Mouse (Mus musculus) liver, adult 2 months (tissue): ENCODE measurements around the gene Larp4b. TPM values are rescaled to one million over a fixed set of nuclear protein-coding genes. Genes with fewer than 3 reads are reported as not detected.
A peak's percentile ranks its signal among the peaks of the same experiment; 100 is the strongest.

Experiments
- DNase-seq: peaks from one replicate; pipeline ENCODE4 v3.0.0-alpha.2; 2011; ENCODE audit warnings: low read depth, low spot score; ENCODE audit errors: extremely low read depth
- H3K27ac ChIP-seq: fragments of 200-500 bp; replicated peaks from 2 replicates; pipeline ENCODE4 v1.5.1; 2012; ENCODE audit warnings: low read depth, mild to moderate bottlenecking, control low read depth, inconsistent platforms, low read length; ENCODE audit not compliant: insufficient read depth
- H3K27me3 ChIP-seq: fragments of 200-500 bp; 2 replicates; pipeline ENCODE4 v1.6.1; 2012; ENCODE audit warnings: mild to moderate bottlenecking, moderate library complexity, low read length, inconsistent platforms; ENCODE audit not compliant: control insufficient read depth, insufficient read depth
- H3K36me3 ChIP-seq: fragments of 200-500 bp; 2 replicates; pipeline ENCODE4 v1.6.1; 2012; ENCODE audit warnings: low read length, inconsistent platforms; ENCODE audit not compliant: control insufficient read depth, insufficient read depth
- H3K4me1 ChIP-seq: fragments of 200-500 bp; 2 replicates; pipeline ENCODE4 v1.6.1; 2011; ENCODE audit warnings: low read length; ENCODE audit not compliant: control insufficient read depth, insufficient read depth
- H3K4me3 ChIP-seq: fragments of 200-500 bp; 2 replicates; pipeline ENCODE4 v1.5.1; 2011; ENCODE audit warnings: low read depth, mild to moderate bottlenecking, control low read depth, low read length, moderate library complexity; ENCODE audit not compliant: insufficient read depth
- H3K79me2 ChIP-seq: fragments of 200-500 bp; 2 replicates; pipeline ENCODE4 v1.6.1; 2012; ENCODE audit warnings: inconsistent platforms, mild to moderate bottlenecking, low read length, moderate library complexity; ENCODE audit not compliant: control insufficient read depth, insufficient read depth
- H3K9ac ChIP-seq: fragments of 200-500 bp; 2 replicates; pipeline ENCODE4 v1.6.1; 2012; ENCODE audit warnings: low read depth, mild to moderate bottlenecking, control low read depth, inconsistent platforms, low read length
- CTCF ChIP-seq: fragments of 200-500 bp; IDR thresholded peaks from 2 replicates; pipeline ENCODE4 v1.5.1; 2011; ENCODE audit warnings: low read depth, low read length, control low read depth
- POLR2A ChIP-seq: fragments of 200-500 bp; IDR thresholded peaks from 2 replicates; pipeline ENCODE4 v1.6.1; 2011; ENCODE audit warnings: low read length, control low read depth; ENCODE audit not compliant: insufficient read depth; ENCODE audit errors: extremely low read depth
- WGBS: fragments of 180-500 bp; shearing (Covaris S2); methylation state at CpG from one replicate; pipeline ENCODE4 v1.1.7; 2018; 5-methylcytosine and 5-hydroxymethylcytosine counted together
- polyA plus RNA-seq: library from polyadenylated mRNA; depleted of rRNA; stranded (reverse); fragments of >200 nt; gene quantifications from 2 replicates; pipeline ENCODE4 v1.2.3, GENCODE M21; 2012
- total RNA-seq: library from RNA; depleted of rRNA; stranded (reverse); fragments of >200 nt; gene quantifications from 2 replicates; pipeline ENCODE4 v1.2.3, GENCODE M21; 2014

The Larp4b gene
- total and polyA plus RNA-seq, 2 experiments, result 20.4 to 34.2 TPM

- Histone ChIP-seq H3K79me2 (no peaks in the 10 kb centered on the region), H3K27me3 (no peaks in the 10 kb centered on the region), H3K36me3 (no peaks in the 10 kb centered on the region), H3K9ac (no peak overlapping the region), H3K4me1 (peaks cover 9% of the 10 kb centered on the region), H3K4me3 (no peak overlapping the region), H3K27ac (peak overlapping the region; percentile 93; the same call in 1 of the 2 replicates)
- 71% methylated on average over 11 of the region's 11 CpGs for WGBS
- no peak for DNase-seq
- TF ChIP-seq CTCF (no peak), POLR2A (no peak)
These were observed 86.5 kb downstream of the Larp4b start for GRCm38 (mm10) chr13:9180221-9180620.

GRCm38 (mm10) chr13:9181106-9181505 lies 87.4 kb downstream of the Larp4b start:
- Histone ChIP-seq H3K79me2 (no peaks in the 10 kb centered on the region), H3K4me3 (no peak overlapping the region), H3K27ac (peak overlapping the region; percentile 93), H3K9ac (no peak overlapping the region), H3K27me3 (no peaks in the 10 kb centered on the region), H3K4me1 (peaks cover 9% of the 10 kb centered on the region), H3K36me3 (no peaks in the 10 kb centered on the region)
- 22% methylated on average over 6 of the region's 6 CpGs for WGBS
- DNase-seq, result peak; percentile 97
- TF ChIP-seq CTCF (no peak), POLR2A (no peak)

DNA sequence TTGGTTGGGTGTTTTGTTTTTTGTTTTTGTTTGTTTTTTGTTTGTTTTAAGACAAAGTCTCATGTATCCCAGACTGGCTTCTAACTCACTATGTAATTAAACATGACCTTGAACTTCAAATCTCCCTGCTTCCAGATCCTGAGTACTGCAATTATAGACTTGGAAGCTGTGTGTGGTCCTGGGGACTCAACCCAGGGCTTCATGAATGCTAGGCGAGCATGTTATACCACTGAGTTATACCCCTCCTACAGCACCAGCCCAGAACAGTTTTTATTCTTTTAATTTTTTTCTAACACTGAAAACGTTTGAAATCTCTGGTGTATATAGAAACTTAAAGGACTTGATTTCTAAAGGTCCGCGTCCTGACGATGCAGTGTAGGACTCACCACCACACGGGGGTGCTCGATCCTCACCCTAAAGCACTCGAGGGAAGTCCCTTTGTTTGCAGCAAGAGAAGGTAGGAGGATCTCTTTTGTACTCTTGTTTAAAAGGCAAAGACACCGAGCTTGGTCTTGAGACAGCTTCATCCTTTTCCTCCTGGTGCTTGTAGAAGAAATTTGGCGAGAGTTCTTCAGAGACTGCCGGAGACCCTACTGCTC lies 88.1 kb downstream of the Larp4b start:
- H3K4me3 ChIP-seq, result no peak overlapping the region
- H3K36me3 ChIP-seq, result no peaks in the 10 kb centered on the region
- no peaks in the 10 kb centered on the region for H3K27me3 ChIP-seq
- TF ChIP-seq POLR2A (no peak), CTCF (peak; percentile 92)
- peaks cover 9% of the 10 kb centered on the region for H3K4me1 ChIP-seq
- peak overlapping the region; percentile 31; the same call in 1 of the 2 replicates for H3K27ac ChIP-seq
- WGBS, result 12% methylated on average over 11 of the region's 11 CpGs
- no peaks in the 10 kb centered on the region for H3K79me2 ChIP-seq
- DNase-seq, result peak; percentile 80
- H3K9ac ChIP-seq, result no peak overlapping the region; the same call in 1 of the 2 replicates

- peaks cover 9% of the 10 kb centered on the region for H3K4me1 ChIP-seq
- 56% methylated on average over 6 of the region's 6 CpGs for WGBS
- H3K9ac ChIP-seq, result no peak overlapping the region
- no peak for DNase-seq
- H3K79me2 ChIP-seq, result no peaks in the 10 kb centered on the region
- H3K4me3 ChIP-seq, result no peak overlapping the region
- no peak for TF ChIP-seq CTCF
- no peak for TF ChIP-seq POLR2A
- H3K27ac ChIP-seq, result no peak overlapping the region
- no peaks in the 10 kb centered on the region for H3K36me3 ChIP-seq
- H3K27me3 ChIP-seq, result no peaks in the 10 kb centered on the region
These were observed 90.6 kb downstream of the Larp4b start for GRCm38 (mm10) chr13:9184281-9184680.

DNA sequence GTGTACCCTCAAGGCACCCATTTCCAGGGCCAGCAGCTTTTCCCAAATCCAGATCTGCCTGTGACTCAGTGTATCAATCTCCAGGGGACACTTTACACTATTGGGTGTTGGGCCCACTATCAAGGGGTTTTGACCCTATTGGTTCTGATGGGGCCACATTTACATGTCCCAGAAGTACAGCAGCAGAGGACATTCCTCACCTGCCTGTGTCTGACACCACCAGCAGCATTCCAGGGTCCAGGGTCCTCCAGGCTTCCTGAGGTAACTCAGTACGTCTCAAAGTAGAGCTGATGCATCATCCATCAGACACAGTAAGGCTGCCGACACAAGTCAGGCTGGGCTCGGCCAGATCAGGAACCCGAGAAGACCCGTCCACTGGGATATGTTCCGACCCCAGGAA lies 91.0 kb downstream of the Larp4b start:
- no peak overlapping the region for H3K9ac ChIP-seq
- H3K27ac ChIP-seq, result no peak overlapping the region
- H3K27me3 ChIP-seq, result no peaks in the 10 kb centered on the region
- no peak for DNase-seq
- WGBS, result 97% methylated on average over 6 of the region's 6 CpGs
- no peaks in the 10 kb centered on the region for H3K36me3 ChIP-seq
- TF ChIP-seq POLR2A, result no peak
- TF ChIP-seq CTCF, result no peak
- peaks cover 9% of the 10 kb centered on the region for H3K4me1 ChIP-seq
- H3K79me2 ChIP-seq, result no peaks in the 10 kb centered on the region
- H3K4me3 ChIP-seq, result no peak overlapping the region

GRCm38 (mm10) chr13:9187156-9187555 lies 93.5 kb downstream of the Larp4b start:
- Histone ChIP-seq H3K4me3 (no peak overlapping the region), H3K27ac (no peak overlapping the region), H3K27me3 (no peaks in the 10 kb centered on the region), H3K36me3 (no peaks in the 10 kb centered on the region), H3K79me2 (no peaks in the 10 kb centered on the region), H3K9ac (no peak overlapping the region), H3K4me1 (no peaks in the 10 kb centered on the region; the same call in 1 of the 2 replicates)
- TF ChIP-seq CTCF, result no peak
- TF ChIP-seq POLR2A, result no peak
- WGBS, result 56% methylated on average over 7 of the region's 7 CpGs
- no peak for DNase-seq
